Mouse (Mus musculus): ENCODE data around the gene Auts2. TPM values are rescaled to one million over a fixed set of nuclear protein-coding genes. Genes with fewer than 3 reads are reported as not detected.
A peak's percentile ranks its signal among the peaks of the same experiment; 100 is the strongest.

Gene Auts2
- polyA plus RNA-seq, 1 experiment from 2014 or later = 4.9 TPM

DNA sequence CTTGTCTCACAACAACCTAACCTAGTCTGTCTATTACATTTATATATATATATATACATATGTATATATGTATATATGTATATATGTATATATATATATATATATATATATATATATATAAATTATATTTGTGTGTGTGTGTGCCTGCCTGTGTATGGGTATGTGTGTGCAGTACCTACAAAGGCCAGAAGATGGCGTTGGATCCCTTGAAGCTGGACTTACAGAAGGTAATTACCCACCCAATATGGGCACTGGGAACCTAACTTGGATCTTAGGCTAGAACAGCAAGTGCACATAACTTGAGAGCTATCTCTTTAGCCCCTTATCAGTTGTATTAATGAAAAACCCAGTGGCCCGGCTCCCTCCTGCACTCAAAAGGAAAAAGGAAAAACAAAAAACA, 1083.6 kb downstream of the Auts2 start:
- 66% methylated on average over 2 of the region's 2 CpGs for WGBS
- no peak overlapping the region for H3K4me2 ChIP-seq (replicated peaks; ENCODE audit: low read depth)
- H3K36me3 ChIP-seq (ENCODE audit: control insufficient read depth, insufficient read depth) = peaks cover 65% of the 10 kb centered on the region
- no peak overlapping the region for H3K27ac ChIP-seq (ENCODE audit: low read depth, low read length)
- H3K9ac ChIP-seq (ENCODE audit: low read depth, low read length) = no peak overlapping the region
- H3K4me3 ChIP-seq (ENCODE audit: low read depth, low read length) = no peak overlapping the region
- peak; percentile 46 for TF ChIP-seq CTCF (IDR thresholded peaks at IDR 0.05; ENCODE audit: low read depth)
- no peaks in the 10 kb centered on the region for H3K27me3 ChIP-seq (replicated peaks; ENCODE audit: control insufficient read depth, insufficient read depth, low read length)
- no peak for ATAC-seq
- H3K4me1 ChIP-seq (replicated peaks; ENCODE audit: control insufficient read depth, insufficient read depth, low read length) = no peaks in the 10 kb centered on the region
- H3K9me3 ChIP-seq (ENCODE audit: control insufficient read depth) = no peaks in the 10 kb centered on the region

DNA sequence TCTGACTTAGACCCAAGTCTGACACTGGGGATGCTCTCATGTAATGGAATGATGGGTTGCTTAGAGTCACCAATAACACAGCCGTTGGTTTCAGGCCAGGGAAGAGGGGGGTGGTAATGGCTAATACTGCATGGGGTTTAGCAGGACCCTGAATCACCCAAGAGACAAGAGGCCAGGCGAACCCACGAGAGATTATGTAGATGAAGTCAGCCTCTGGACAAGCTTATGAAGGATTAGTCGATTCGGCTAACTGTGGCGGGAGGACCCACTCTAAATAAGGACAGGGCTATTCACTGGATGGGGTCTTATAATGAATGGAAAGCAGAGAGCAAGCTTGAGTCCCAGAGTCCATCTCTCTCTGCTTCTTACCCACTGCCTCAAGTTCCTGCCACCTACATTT, 1084.4 kb downstream of the Auts2 start:
- H3K36me3 ChIP-seq (ENCODE audit: control insufficient read depth, insufficient read depth) = peaks cover 72% of the 10 kb centered on the region
- H3K4me1 ChIP-seq (replicated peaks; ENCODE audit: control insufficient read depth, insufficient read depth, low read length) = no peaks in the 10 kb centered on the region
- H3K9ac ChIP-seq (ENCODE audit: low read depth, low read length) = no peak overlapping the region
- no peaks in the 10 kb centered on the region for H3K9me3 ChIP-seq (ENCODE audit: control insufficient read depth)
- 90% methylated on average over 6 of the region's 6 CpGs for WGBS
- no peak for ATAC-seq
- no peak overlapping the region for H3K27ac ChIP-seq (ENCODE audit: low read depth, low read length)
- H3K27me3 ChIP-seq (replicated peaks; ENCODE audit: control insufficient read depth, insufficient read depth, low read length) = no peaks in the 10 kb centered on the region
- no peak overlapping the region for H3K4me3 ChIP-seq (ENCODE audit: low read depth, low read length)
- TF ChIP-seq CTCF (IDR thresholded peaks at IDR 0.05; ENCODE audit: low read depth) = no peak
- H3K4me2 ChIP-seq (replicated peaks; ENCODE audit: low read depth) = no peak overlapping the region

DNA sequence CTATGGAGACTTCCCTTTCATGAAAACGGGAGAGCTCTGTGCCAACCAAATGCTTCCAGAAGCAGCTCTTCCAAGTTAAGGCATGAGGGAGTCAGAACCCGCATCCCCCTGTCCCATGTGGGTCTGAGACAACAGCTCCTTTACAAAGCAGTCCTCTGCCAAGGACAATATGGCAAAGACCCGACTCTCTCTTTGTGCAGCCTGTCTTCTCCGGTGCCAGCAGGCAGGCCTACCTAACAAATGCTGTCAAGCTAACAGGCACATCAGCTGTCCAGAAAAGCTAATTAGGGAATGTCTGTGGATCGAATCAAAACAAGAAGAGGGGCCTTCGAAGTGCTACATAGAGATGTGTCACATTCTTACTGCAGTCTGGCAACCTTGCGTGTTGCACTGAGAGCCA, 1085.1 kb downstream of the Auts2 start:
- H3K4me3 ChIP-seq (ENCODE audit: low read depth, low read length) = no peak overlapping the region
- H3K4me2 ChIP-seq (replicated peaks; ENCODE audit: low read depth) = no peak overlapping the region
- peaks cover 70% of the 10 kb centered on the region for H3K36me3 ChIP-seq (ENCODE audit: control insufficient read depth, insufficient read depth)
- no peaks in the 10 kb centered on the region for H3K4me1 ChIP-seq (replicated peaks; ENCODE audit: control insufficient read depth, insufficient read depth, low read length)
- WGBS = 95% methylated on average over 7 of the region's 7 CpGs
- no peak for TF ChIP-seq CTCF (IDR thresholded peaks at IDR 0.05; ENCODE audit: low read depth)
- no peak for ATAC-seq
- H3K27ac ChIP-seq (ENCODE audit: low read depth, low read length) = no peak overlapping the region
- no peaks in the 10 kb centered on the region for H3K27me3 ChIP-seq (replicated peaks; ENCODE audit: control insufficient read depth, insufficient read depth, low read length)
- no peaks in the 10 kb centered on the region for H3K9me3 ChIP-seq (ENCODE audit: control insufficient read depth)
- H3K9ac ChIP-seq (ENCODE audit: low read depth, low read length) = no peak overlapping the region

DNA sequence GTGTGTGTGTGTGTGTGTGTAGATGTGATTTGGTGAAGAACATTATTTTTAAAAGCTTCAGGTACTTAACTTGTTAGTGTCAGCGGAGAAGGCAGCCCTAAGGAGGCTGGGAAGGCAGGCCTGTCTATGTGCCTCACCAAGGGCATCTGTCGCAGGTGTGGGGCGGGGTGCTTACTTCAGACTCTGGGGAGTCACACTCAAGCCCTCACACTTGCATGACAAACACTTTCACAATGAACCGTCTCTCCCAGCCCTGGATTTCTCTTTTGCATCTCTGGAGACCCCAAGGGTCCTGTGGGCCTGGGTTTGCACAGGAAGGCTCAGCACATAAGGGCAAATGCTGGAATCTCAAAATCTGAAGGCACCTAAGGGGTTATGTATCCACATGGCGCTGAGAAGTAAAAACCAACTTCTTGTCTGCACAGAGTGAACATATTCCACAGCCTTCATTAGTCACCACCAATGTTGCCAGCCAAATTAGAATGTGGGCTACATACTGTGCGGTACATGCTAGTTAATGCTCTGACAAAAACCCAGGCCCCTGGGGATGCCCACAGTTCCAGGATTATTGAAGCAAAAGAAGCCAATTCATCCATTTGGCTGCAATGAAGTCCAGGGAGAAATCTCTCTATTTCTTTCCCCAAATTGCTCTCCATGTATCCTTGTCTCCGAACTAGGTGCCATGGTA, 1093.8 kb downstream of the Auts2 start:
- no peak for ATAC-seq
- no peak for TF ChIP-seq CTCF (IDR thresholded peaks at IDR 0.05; ENCODE audit: low read depth)
- Histone ChIP-seq H3K4me2 (replicated peaks; ENCODE audit: low read depth) (no peak overlapping the region), H3K27ac (ENCODE audit: low read depth, low read length) (no peak overlapping the region), H3K9me3 (ENCODE audit: control insufficient read depth) (no peaks in the 10 kb centered on the region), H3K36me3 (ENCODE audit: control insufficient read depth, insufficient read depth) (peaks cover 68% of the 10 kb centered on the region), H3K9ac (ENCODE audit: low read depth, low read length) (no peak overlapping the region), H3K4me1 (replicated peaks; ENCODE audit: control insufficient read depth, insufficient read depth, low read length) (no peaks in the 10 kb centered on the region), H3K27me3 (replicated peaks; ENCODE audit: control insufficient read depth, insufficient read depth, low read length) (no peaks in the 10 kb centered on the region), H3K4me3 (ENCODE audit: low read depth, low read length) (no peak overlapping the region)
- WGBS = 96% methylated on average over 7 of the region's 7 CpGs

DNA sequence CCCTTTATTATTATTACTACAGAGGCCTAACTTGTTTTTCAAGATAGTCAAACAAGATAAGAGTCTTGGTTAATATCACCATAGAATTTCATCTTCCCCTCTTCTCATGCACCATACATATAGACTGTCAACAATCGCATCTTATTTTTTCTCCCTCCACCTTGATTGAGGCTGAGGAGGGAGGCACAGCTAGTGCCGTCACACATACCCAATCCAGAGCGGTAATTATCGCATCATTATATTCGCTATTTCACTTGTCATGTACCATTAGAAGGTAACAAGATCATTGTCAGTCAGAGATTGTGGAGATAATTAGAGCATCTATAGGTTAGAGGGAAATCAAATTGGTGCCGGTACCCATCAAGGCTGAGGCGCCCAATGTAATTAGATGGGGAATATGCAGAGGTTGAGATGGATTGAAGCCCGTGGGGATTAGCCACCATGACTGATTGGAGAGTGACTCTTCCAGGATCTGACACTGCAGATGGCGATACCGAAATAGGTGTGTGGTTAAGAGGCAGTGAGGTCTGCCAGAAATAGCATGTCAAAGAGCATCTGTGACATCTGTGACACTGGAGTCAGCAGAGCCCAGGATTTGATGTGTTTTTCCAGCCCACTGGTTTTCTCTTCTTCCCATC, 1107.8 kb downstream of the Auts2 start:
- H3K27ac ChIP-seq (ENCODE audit: low read depth, low read length) = no peak overlapping the region; the same call in 1 of the 2 replicates
- TF ChIP-seq CTCF (IDR thresholded peaks at IDR 0.05; ENCODE audit: low read depth) = no peak
- H3K27me3 ChIP-seq (replicated peaks; ENCODE audit: control insufficient read depth, insufficient read depth, low read length) = no peaks in the 10 kb centered on the region
- H3K9ac ChIP-seq (ENCODE audit: low read depth, low read length) = no peak overlapping the region
- ATAC-seq = no peak
- no peak overlapping the region for H3K4me3 ChIP-seq (ENCODE audit: low read depth, low read length)
- no peaks in the 10 kb centered on the region for H3K4me1 ChIP-seq (replicated peaks; ENCODE audit: control insufficient read depth, insufficient read depth, low read length)
- 92% methylated on average over 10 of the region's 10 CpGs for WGBS
- H3K9me3 ChIP-seq (ENCODE audit: control insufficient read depth) = no peaks in the 10 kb centered on the region
- H3K36me3 ChIP-seq (ENCODE audit: control insufficient read depth, insufficient read depth) = peaks cover 23% of the 10 kb centered on the region; the same call in 1 of the 2 replicates
- H3K4me2 ChIP-seq (replicated peaks; ENCODE audit: low read depth) = no peak overlapping the region

DNA sequence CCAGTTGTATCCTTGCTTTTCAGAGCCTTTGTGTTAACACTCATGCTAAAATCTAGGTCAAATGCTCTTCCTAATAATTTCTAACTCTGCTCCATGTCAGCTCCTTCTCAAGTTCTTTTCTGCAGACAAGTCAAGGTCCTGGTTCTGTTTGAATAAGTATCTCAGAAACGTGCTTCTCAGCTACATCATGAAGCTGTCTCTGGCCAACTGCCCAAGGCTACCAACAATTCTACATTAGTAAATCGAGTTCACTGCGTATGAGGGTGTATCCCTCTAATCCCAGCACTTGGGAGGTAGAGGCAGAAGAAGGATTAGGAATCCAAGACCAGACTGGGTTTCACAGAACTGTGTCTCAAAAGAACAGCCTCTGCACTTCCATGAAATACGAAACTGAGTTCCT, 1109.9 kb downstream of the Auts2 start:
- Histone ChIP-seq H3K27ac (ENCODE audit: low read depth, low read length) (no peak overlapping the region), H3K9me3 (ENCODE audit: control insufficient read depth) (no peaks in the 10 kb centered on the region), H3K4me1 (replicated peaks; ENCODE audit: control insufficient read depth, insufficient read depth, low read length) (no peaks in the 10 kb centered on the region), H3K36me3 (ENCODE audit: control insufficient read depth, insufficient read depth) (peaks cover 5% of the 10 kb centered on the region; the same call in 1 of the 2 replicates), H3K27me3 (replicated peaks; ENCODE audit: control insufficient read depth, insufficient read depth, low read length) (no peaks in the 10 kb centered on the region), H3K9ac (ENCODE audit: low read depth, low read length) (no peak overlapping the region), H3K4me2 (replicated peaks; ENCODE audit: low read depth) (no peak overlapping the region), H3K4me3 (ENCODE audit: low read depth, low read length) (no peak overlapping the region)
- 84% methylated on average over 4 of the region's 4 CpGs for WGBS
- TF ChIP-seq CTCF (IDR thresholded peaks at IDR 0.05; ENCODE audit: low read depth) = no peak
- ATAC-seq = no peak
